Mouse (Mus musculus) lung, embryonic 14.5 days (tissue): ENCODE results near the gene Atcay. TPM values are rescaled to one million over a fixed set of nuclear protein-coding genes. Genes with fewer than 3 reads are reported as not detected.

Source experiments
- ATAC-seq: fragments of 200-750 bp; cut with Nextera tagmentation; 2 replicates; pipeline ENCODE4 v1.8.0; 2017; ENCODE audit warnings: mild to moderate bottlenecking, moderate TSS enrichment, moderate library complexity; ENCODE audit not compliant: insufficient read depth
- DNase-seq: peaks from one replicate; pipeline ENCODE4 v3.0.0-alpha.2; 2015
- H3K27ac ChIP-seq: fragments of 300-500 bp; sonication (generic); 2 replicates; pipeline ENCODE4 v1.5.1; 2014; ENCODE audit warnings: low read depth, mild to moderate bottlenecking, moderate library complexity
- H3K27me3 ChIP-seq: fragments of 300-500 bp; sonication (generic); 2 replicates; pipeline ENCODE4 v1.6.1; 2014; ENCODE audit warnings: low read length, control low read depth; ENCODE audit not compliant: insufficient read depth
- H3K36me3 ChIP-seq: fragments of 300-500 bp; sonication (generic); 2 replicates; pipeline ENCODE4 v1.6.1; 2014; ENCODE audit warnings: control low read depth; ENCODE audit not compliant: insufficient read depth
- H3K4me1 ChIP-seq: fragments of 300-500 bp; sonication (generic); 2 replicates; pipeline ENCODE4 v1.6.1; 2014; ENCODE audit warnings: antibody characterized with exemption, control low read depth; ENCODE audit not compliant: insufficient read depth
- H3K4me2 ChIP-seq: fragments of 300-500 bp; sonication (generic); 2 replicates; pipeline ENCODE4 v1.6.1; 2014; ENCODE audit warnings: mild to moderate bottlenecking
- H3K4me3 ChIP-seq: fragments of 300-500 bp; sonication (generic); 2 replicates; pipeline ENCODE4 v1.5.1; 2014; ENCODE audit warnings: low read depth, low read length
- H3K9ac ChIP-seq: fragments of 300-500 bp; sonication (generic); 2 replicates; pipeline ENCODE4 v1.6.1; 2014
- H3K9me3 ChIP-seq: fragments of 300-500 bp; sonication (generic); 2 replicates; pipeline ENCODE4 v1.6.1; 2016; ENCODE audit warnings: low read depth, low read length, control low read depth
- CTCF ChIP-seq: IDR thresholded peaks from 2 replicates; pipeline ENCODE4 v1.5.1; 2016; ENCODE audit warnings: antibody characterized with exemption, low read depth
- WGBS: fragments of 180-500 bp; shearing (Covaris S2); extraction: QIAGEN DNeasy Blood & Tissue Kit; methylation state at CpG from one replicate; pipeline ENCODE4 v1.1.7; 2014; 5-methylcytosine and 5-hydroxymethylcytosine counted together
- polyA plus RNA-seq: library from polyadenylated mRNA; unstranded; fragments of >200 nt; fragmentation: Nextera tagmentation; extraction: Ambion mirVana; gene quantifications from 2 replicates; pipeline ENCODE4 v1.2.1, GENCODE M21; 2014

Gene Atcay
- polyA plus RNA-seq, 1 experiment from 2014 or later = not detected

- DNase-seq (peak; percentile 99), ATAC-seq (peak; percentile 93)
- Histone ChIP-seq H3K27me3 (no peaks in the 10 kb centered on the region), H3K4me3 (peak within 1 kb of the TSS; percentile 64), H3K4me2 (peak within 1 kb of the TSS; percentile 88), H3K9me3 (no peaks in the 10 kb centered on the region), H3K27ac (peak within 1 kb of the TSS; percentile 85), H3K4me1 (peaks cover 15% of the 10 kb centered on the region), H3K36me3 (peaks cover 45% of the 10 kb centered on the region), H3K9ac (peak within 1 kb of the TSS; percentile 73)
- WGBS = under 1% methylated on average over 48 of the region's 48 CpGs
- no peak for TF ChIP-seq CTCF
Measured at GRCm38 (mm10) chr10:81266211-81267105, 35.8 kb upstream of the Atcay start, which contains the start of the genes Mrpl54 and Apba3. Mrpl54 (minus strand) TSS chr10:81266934. Apba3 (plus strand) TSS chr10:81266960.

GRCm38 (mm10) chr10:81265540-81265939, 34.9 kb upstream of the Atcay start:
- Histone ChIP-seq H3K27me3 (peaks cover under 1% of the 10 kb centered on the region; the same call in 1 of the 2 replicates), H3K27ac (no peak overlapping the region), H3K4me3 (peak overlapping the region; percentile 64), H3K4me1 (peaks cover 15% of the 10 kb centered on the region), H3K9me3 (no peaks in the 10 kb centered on the region), H3K9ac (peak overlapping the region; percentile 73), H3K36me3 (peaks cover 36% of the 10 kb centered on the region), H3K4me2 (peak overlapping the region; percentile 88)
- DNase-seq = no peak
- TF ChIP-seq CTCF = no peak
- WGBS = 90% methylated on average over 8 of the region's 8 CpGs
- ATAC-seq = no peak

GRCm38 (mm10) chr10:81261025-81261424, 30.4 kb upstream of the Atcay start:
- H3K4me1 ChIP-seq = peaks cover 11% of the 10 kb centered on the region
- no peak for ATAC-seq
- no peak for DNase-seq
- no peak for TF ChIP-seq CTCF
- H3K4me2 ChIP-seq = no peak overlapping the region
- H3K9ac ChIP-seq = no peak overlapping the region
- H3K4me3 ChIP-seq = no peak overlapping the region
- H3K36me3 ChIP-seq = peaks cover 34% of the 10 kb centered on the region
- no peaks in the 10 kb centered on the region for H3K9me3 ChIP-seq
- peaks cover 43% of the 10 kb centered on the region for H3K27me3 ChIP-seq
- no peak overlapping the region for H3K27ac ChIP-seq
- 83% methylated on average over 4 of the region's 4 CpGs for WGBS

GRCm38 (mm10) chr10:81259225-81259884, 28.7 kb upstream of the Atcay start:
- Histone ChIP-seq H3K4me3 (no peak overlapping the region), H3K9ac (peak overlapping the region; percentile 2; the same call in 1 of the 2 replicates), H3K27me3 (peaks cover 51% of the 10 kb centered on the region), H3K4me1 (peaks cover 3% of the 10 kb centered on the region; the same call in 1 of the 2 replicates), H3K36me3 (peaks cover 22% of the 10 kb centered on the region), H3K27ac (no peak overlapping the region), H3K9me3 (no peaks in the 10 kb centered on the region), H3K4me2 (no peak overlapping the region)
- ATAC-seq = no peak
- peak; percentile 33 for DNase-seq
- TF ChIP-seq CTCF = no peak
- 30% methylated on average over 21 of the region's 21 CpGs for WGBS

- Histone ChIP-seq H3K9me3 (no peaks in the 10 kb centered on the region), H3K4me3 (peak overlapping the region; percentile 38), H3K9ac (peak overlapping the region; percentile 36), H3K4me2 (peak overlapping the region; percentile 69), H3K27ac (no peak overlapping the region), H3K4me1 (peaks cover 3% of the 10 kb centered on the region; the same call in 1 of the 2 replicates), H3K36me3 (peaks cover 2% of the 10 kb centered on the region; the same call in 1 of the 2 replicates), H3K27me3 (peaks cover 69% of the 10 kb centered on the region)
- TF ChIP-seq CTCF = no peak
- DNase-seq (no peak), ATAC-seq (no peak)
- WGBS = 3% methylated on average over 62 of the region's 62 CpGs
Measured at GRCm38 (mm10) chr10:81257158-81258039, 26.8 kb upstream of the Atcay start.

GRCm38 (mm10) chr10:81254886-81255285, 24.3 kb upstream of the Atcay start:
- WGBS = 47% methylated on average over 1 of the region's 1 CpGs
- DNase-seq (no peak), ATAC-seq (no peak)
- Histone ChIP-seq H3K9me3 (no peaks in the 10 kb centered on the region), H3K4me3 (no peak overlapping the region), H3K9ac (no peak overlapping the region), H3K27me3 (peaks cover 78% of the 10 kb centered on the region), H3K27ac (no peak overlapping the region), H3K4me2 (no peak overlapping the region), H3K36me3 (no peaks in the 10 kb centered on the region), H3K4me1 (peaks cover 3% of the 10 kb centered on the region; the same call in 1 of the 2 replicates)
- TF ChIP-seq CTCF = no peak
